Mouse (Mus musculus) thymus, postnatal 0 days (tissue): ENCODE results near the gene Pagr1a. TPM values are rescaled to one million over a fixed set of nuclear protein-coding genes. Genes with fewer than 3 reads are reported as not detected.

Source experiments
- DNase-seq: peaks from one replicate; pipeline ENCODE4 v3.0.0-alpha.2; 2015; ENCODE audit warnings: low spot score
- polyA plus RNA-seq: library from polyadenylated mRNA; unstranded; fragments of >200 nt; fragmentation: Nextera tagmentation; extraction: Ambion mirVana; gene quantifications from 2 replicates; pipeline ENCODE4 v1.2.1, GENCODE M21; 2015

The Pagr1a gene
- polyA plus RNA-seq, 1 experiment from 2014 or later: 100 TPM

- DNase-seq: peak; percentile 70
Measured at GRCm38 (mm10) chr7:127020901-127021562, 3.9 kb upstream of the Pagr1a start, which contains the start of the genes Gm42742 and Prrt2. TSS of gene Gm42742 (minus strand) at chr7:127021097. TSS of gene Prrt2 (minus strand) at chr7:127021211.

DNA sequence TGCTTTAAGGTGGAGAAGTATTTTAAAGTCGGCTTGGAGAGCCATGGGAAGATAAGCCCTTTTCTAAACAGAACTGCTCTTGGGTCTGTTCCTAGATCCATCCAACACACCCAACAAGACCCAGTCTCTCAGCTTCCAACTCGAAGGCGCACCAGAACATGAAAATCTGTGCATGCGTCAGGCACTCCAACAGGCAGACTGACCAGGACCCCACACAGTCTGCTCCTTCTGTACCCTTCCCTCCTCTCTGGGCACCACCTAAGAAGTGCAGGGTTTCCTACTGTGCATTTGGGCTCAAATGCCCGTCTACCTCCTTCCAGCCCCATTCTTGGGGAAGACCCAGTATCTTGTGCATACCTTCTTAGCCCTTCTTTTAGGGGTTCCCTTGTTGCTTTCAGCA, 3.3 kb upstream of the Pagr1a start:
- no peak for DNase-seq

DNA sequence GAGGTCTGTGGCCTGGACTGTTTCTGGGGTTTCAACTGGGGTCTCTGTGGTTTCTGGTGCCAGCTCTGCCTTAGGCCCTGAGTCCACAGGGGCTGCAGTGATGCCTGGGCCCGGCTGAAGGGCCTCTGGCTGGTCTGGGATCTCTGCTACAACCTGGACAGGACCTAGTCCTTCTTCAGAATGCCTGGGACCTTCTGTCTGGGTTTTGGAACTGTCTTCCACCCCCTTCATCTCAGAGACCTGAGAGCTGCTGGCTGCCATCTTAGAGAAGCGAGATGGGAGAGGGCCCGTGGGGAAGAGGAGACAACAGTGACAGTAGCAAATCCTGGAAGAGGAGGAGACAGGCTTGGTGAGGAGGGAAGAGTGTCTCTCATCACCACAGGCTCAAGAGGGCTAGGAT, 2.9 kb upstream of the Pagr1a start:
- DNase-seq: no peak

GRCm38 (mm10) chr7:127019306-127019960, 2.3 kb upstream of the Pagr1a start:
- no peak for DNase-seq

DNA sequence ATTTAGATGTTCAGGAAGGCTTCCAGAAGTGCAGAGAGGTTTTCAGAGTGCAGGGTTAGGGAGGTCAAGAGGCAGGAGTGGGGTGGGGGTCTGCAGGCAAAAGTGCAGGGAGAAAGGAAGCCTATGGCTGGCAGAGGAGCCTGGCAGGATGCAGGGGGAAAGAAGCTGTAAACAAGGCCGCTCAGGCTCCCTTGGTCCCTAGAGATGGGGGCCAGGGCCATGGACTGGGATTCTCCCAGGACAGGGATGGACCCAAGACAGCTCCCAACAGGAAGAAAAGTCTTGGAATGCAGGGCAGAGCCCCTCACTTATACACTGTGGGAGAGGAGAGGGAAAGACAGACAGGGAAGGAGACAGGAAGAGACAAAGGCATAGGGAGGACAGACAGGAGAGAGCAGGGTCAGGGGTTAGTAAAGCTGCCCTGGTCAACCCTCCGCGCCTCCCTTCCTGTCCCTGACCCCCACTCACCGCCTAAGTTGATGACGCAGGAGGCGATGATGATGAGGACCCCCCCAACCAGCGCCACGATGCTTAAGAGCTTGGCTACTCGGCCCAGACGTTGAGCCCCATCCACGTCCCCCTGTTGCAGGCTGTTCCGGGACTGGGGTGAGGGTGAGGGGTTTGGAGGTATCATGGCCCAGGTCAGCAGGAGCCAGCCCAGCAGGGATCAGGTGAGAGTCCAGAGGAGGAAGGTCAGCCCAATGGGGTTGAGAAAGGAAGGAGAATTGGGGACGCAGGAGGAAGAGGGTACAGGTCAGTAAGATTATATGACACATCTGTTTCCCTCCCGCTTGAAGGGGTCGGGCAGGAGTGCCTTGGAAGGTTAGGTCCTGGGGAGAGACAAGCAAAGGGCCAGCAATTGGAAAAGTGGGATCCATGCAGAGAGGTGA, 1.5 kb upstream of the Pagr1a start:
- DNase-seq: no peak

- DNase-seq: no peak
Measured at GRCm38 (mm10) chr7:127017950-127018345, 796 bp upstream of the Pagr1a start.

GRCm38 (mm10) chr7:127016486-127016938, 640 bp downstream of the Pagr1a start:
- DNase-seq: no peak

GRCm38 (mm10) chr7:127016481-127016485, 869 bp downstream of the Pagr1a start, which contains the start of gene Pagr1b:
TSS of gene Pagr1b (minus strand) at chr7:127016484.
- no peak for DNase-seq

DNA sequence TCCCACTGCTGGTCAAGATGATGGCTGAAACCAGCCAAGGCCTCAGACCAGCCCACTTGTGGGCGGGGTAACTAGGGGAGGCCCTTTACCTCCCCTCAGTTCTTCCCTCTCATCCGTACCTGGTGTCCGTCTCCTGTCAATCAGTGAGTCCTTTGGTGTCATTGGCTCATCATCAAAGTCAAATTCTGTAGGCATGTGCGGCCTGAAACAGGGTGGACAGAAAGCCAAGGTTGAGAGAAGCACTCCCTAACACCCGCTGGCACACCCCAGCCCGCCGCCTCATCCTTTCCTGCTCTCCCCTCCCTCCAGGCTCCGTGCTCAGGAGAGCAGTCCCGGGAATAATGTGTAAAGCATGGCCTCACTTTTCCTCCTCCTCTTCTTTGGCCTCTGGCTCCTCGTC, 1.1 kb downstream of the Pagr1a start:
- DNase-seq: no peak

GRCm38 (mm10) chr7:127014993-127015392, 2.2 kb downstream of the Pagr1a start:
- no peak for DNase-seq

GRCm38 (mm10) chr7:127014320-127014719, 2.8 kb downstream of the Pagr1a start, which contains the start of gene Mvp:
TSS of gene Mvp (minus strand) at chr7:127014621.
- peak; percentile 59 for DNase-seq

- DNase-seq: no peak
Measured at GRCm38 (mm10) chr7:127013385-127013784, 3.8 kb downstream of the Pagr1a start.

GRCm38 (mm10) chr7:127012845-127013244, 4.3 kb downstream of the Pagr1a start:
- DNase-seq: no peak

GRCm38 (mm10) chr7:127012374-127012773, 4.8 kb downstream of the Pagr1a start:
- DNase-seq: no peak

- DNase-seq: no peak
Measured at GRCm38 (mm10) chr7:127011717-127012116, 5.4 kb downstream of the Pagr1a start.

- no peak for DNase-seq
Measured at GRCm38 (mm10) chr7:127011051-127011450, 6.1 kb downstream of the Pagr1a start.

- no peak for DNase-seq
Measured at GRCm38 (mm10) chr7:127009307-127010085, 7.7 kb downstream of the Pagr1a start.

DNA sequence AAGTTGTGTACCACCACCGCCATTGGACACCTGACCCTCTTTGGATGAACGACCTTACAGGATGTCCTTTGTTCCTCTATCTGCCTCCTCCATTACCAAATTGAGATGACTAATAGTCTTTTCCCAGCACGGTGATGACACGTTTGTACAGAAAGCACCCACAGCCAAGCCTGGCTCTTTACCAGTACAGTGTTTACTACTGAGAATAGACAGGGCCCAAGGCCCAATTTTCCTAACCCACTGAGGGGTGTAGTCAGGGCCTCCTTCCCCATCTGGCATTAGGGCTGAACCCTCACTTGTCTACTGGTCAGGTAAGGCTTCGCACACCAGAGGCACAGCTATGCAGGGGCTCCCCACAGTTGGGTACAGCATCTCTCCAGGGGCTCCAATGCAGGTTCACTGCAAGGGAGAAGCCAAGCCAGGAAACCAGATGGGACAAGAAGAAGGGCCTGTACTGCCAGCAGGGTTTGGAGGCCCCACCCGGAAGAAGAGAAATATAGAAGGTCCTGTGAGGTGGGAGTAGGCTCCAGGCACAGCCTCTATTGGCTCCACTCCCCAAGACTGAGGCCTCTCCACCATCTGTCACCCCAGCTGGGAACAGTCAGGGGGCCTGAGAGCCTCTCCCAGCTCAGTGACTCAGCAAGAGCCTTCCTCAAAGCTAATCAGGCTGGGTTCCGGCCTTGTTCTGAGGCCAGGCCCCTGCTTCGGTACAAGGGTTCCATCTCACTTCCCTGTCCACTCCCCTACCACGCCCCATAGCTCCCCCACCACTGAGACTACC, 8.7 kb downstream of the Pagr1a start:
- DNase-seq: peak; percentile 21

DNA sequence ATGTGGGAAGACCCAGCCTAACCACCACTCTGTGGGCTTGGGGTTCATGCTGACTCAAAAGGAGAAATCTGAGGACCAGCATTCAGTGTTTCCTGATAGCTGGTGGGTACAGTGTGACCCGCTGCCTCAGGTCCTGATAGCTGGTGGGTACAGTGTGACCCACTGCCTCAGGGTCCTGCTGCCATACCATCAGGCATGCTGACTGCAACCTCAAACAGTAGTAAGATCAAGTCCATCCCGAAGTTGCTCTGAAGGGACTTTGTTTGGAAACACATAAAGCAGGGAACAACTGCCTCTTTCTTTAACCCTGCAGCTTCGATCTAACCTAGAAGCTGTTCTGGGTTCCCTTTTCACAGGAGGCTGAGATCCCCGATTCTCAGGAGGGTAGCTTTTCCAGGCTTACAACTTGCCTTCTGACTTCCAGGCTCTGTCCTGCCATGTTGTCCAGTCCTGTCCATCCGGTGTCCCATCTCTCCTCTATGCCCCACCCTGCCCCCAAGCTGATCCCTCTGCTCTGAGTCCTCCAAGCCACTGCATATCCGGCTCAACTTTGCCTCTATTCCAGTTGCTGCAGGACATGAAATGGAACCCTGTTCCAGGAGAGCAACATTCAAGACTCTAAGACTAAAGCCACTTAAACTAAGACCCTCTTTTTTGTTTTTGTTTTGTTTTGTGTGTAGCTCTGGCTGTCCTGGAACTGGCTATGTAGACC, 9.7 kb downstream of the Pagr1a start:
- DNase-seq: no peak
